Mouse (Mus musculus) kidney, embryonic 14.5 days (tissue): ENCODE data around the gene Rps29. TPM values are rescaled to one million over a fixed set of nuclear protein-coding genes. Genes with fewer than 3 reads are reported as not detected.
"Not testable (repeated sequence)": the region's sequence is repeated elsewhere in the genome, so short reads cannot be mapped to it uniquely, and the experiment has no call there.

Experiments used
- ATAC-seq: fragments of 200-750 bp; cut with Nextera tagmentation; 2 replicates; pipeline ENCODE4 v1.8.0; 2017; ENCODE audit warnings: moderate number of reproducible peaks, mild to moderate bottlenecking, moderate TSS enrichment, moderate library complexity; ENCODE audit not compliant: low FRiP score, low TSS enrichment
- H3K27ac ChIP-seq: fragments of 300-500 bp; sonication (generic); 2 replicates; pipeline ENCODE4 v1.5.1; 2014; ENCODE audit warnings: low read depth, mild to moderate bottlenecking, low read length, moderate library complexity, mixed read lengths
- H3K27me3 ChIP-seq: fragments of 300-500 bp; sonication (generic); 2 replicates; pipeline ENCODE4 v1.6.1; 2014; ENCODE audit warnings: mild to moderate bottlenecking, low read length; ENCODE audit not compliant: control insufficient read depth, insufficient read depth
- H3K36me3 ChIP-seq: fragments of 300-500 bp; sonication (generic); 2 replicates; pipeline ENCODE4 v1.6.1; 2014; ENCODE audit warnings: low read length, mixed read lengths; ENCODE audit not compliant: control insufficient read depth, insufficient read depth
- H3K4me1 ChIP-seq: fragments of 300-500 bp; sonication (generic); 2 replicates; pipeline ENCODE4 v1.6.1; 2014; ENCODE audit warnings: low read length, mixed read lengths; ENCODE audit not compliant: control insufficient read depth, insufficient read depth
- H3K4me2 ChIP-seq: fragments of 300-500 bp; sonication (generic); replicated peaks from 2 replicates; pipeline ENCODE4 v1.6.1; 2014; ENCODE audit warnings: low read depth, mild to moderate bottlenecking, low read length
- H3K4me3 ChIP-seq: fragments of 300-500 bp; sonication (generic); 2 replicates; pipeline ENCODE4 v1.5.1; 2014; ENCODE audit warnings: mild to moderate bottlenecking, low read length
- H3K9ac ChIP-seq: fragments of 300-500 bp; sonication (generic); 2 replicates; pipeline ENCODE4 v1.6.1; 2014; ENCODE audit warnings: low read depth, mild to moderate bottlenecking, low read length, moderate library complexity
- H3K9me3 ChIP-seq: fragments of 300-500 bp; sonication (generic); 2 replicates; pipeline ENCODE4 v1.6.1; 2016; ENCODE audit warnings: low read length; ENCODE audit not compliant: control insufficient read depth
- WGBS: fragments of 180-500 bp; shearing (Covaris S2); extraction: QIAGEN DNeasy Blood & Tissue Kit; methylation state at CpG from one replicate; pipeline ENCODE4 v1.1.7; 2014; 5-methylcytosine and 5-hydroxymethylcytosine counted together
- polyA plus RNA-seq: library from polyadenylated mRNA; unstranded; fragments of >200 nt; fragmentation: Nextera tagmentation; extraction: Ambion mirVana; gene quantifications from 2 replicates; pipeline ENCODE4 v1.2.1, GENCODE M21; 2014

The Rps29 gene
- polyA plus RNA-seq, 1 experiment from 2014 or later, result 1,793 TPM

DNA sequence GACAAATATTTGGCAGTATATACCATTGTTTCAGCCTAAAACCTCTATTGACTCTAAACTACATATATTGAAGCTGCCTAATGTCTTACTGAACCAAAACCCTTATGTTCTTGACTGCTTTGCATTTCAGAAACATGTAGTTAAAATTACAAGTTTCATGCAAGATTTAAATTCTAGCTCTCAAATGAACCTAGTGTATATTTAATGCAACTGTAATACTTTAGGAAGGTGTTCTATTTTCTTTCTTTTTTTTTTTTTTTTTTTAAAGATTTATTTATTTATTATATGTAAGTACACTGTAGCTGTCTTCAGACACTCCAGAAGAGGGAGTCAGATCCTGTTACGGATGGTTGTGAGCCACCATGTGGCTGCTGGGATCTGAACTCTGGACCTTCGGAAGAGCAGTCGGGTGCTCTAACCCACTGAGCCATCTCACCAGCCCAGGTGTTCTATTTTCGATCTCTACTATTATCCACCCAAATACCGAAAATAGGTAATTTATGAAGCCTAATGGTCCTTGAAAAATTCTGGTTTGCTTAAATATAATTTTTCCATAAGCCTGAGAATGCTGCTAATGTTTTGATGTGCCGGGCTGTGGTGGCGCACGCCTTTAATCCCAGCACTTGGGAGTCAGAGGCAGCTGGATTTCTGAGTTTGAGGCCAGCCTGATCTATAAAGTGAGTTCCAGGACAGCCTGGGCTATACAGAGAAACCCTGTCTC lies 8.0 kb upstream of the Rps29 start:
- H3K27me3 ChIP-seq, H3K9ac ChIP-seq, H3K4me2 ChIP-seq, H3K27ac ChIP-seq, H3K9me3 ChIP-seq, H3K4me3 ChIP-seq, ATAC-seq, H3K36me3 ChIP-seq, H3K4me1 ChIP-seq: not testable (repeated sequence)
- 69% methylated on average over 8 of the region's 8 CpGs for WGBS

GRCm38 (mm10) chr12:69164904-69165303 lies 5.9 kb upstream of the Rps29 start:
- H3K27ac ChIP-seq, result no peak overlapping the region
- H3K4me3 ChIP-seq, result no peak overlapping the region
- no peak overlapping the region for H3K4me2 ChIP-seq
- no peaks in the 10 kb centered on the region for H3K27me3 ChIP-seq
- WGBS, result 54% methylated on average over 3 of the region's 3 CpGs
- H3K4me1 ChIP-seq, result peaks cover 3% of the 10 kb centered on the region; the same call in 1 of the 2 replicates
- H3K36me3 ChIP-seq, result no peaks in the 10 kb centered on the region
- H3K9me3 ChIP-seq, result no peaks in the 10 kb centered on the region
- no peak overlapping the region for H3K9ac ChIP-seq
- ATAC-seq, result no peak

GRCm38 (mm10) chr12:69163586-69163985 lies 4.6 kb upstream of the Rps29 start:
- WGBS, result 89% methylated on average over 4 of the region's 4 CpGs
- not testable (repeated sequence) for ATAC-seq

GRCm38 (mm10) chr12:69160677-69161076 lies 1.7 kb upstream of the Rps29 start:
- not testable (repeated sequence) for H3K27ac ChIP-seq, H3K9me3 ChIP-seq, H3K4me3 ChIP-seq, H3K27me3 ChIP-seq, H3K9ac ChIP-seq, H3K4me2 ChIP-seq, ATAC-seq, H3K4me1 ChIP-seq
- 76% methylated on average over 2 of the region's 2 CpGs for WGBS
- H3K36me3 ChIP-seq, result peaks cover 15% of the 10 kb centered on the region

More at GRCm38 (mm10) chr12:69163586-69163985, 4.6 kb upstream of the Rps29 start:
- not testable (repeated sequence) for H3K27ac ChIP-seq, H3K36me3 ChIP-seq, H3K27me3 ChIP-seq, H3K9me3 ChIP-seq, H3K4me2 ChIP-seq, H3K4me3 ChIP-seq, H3K4me1 ChIP-seq, H3K9ac ChIP-seq

DNA sequence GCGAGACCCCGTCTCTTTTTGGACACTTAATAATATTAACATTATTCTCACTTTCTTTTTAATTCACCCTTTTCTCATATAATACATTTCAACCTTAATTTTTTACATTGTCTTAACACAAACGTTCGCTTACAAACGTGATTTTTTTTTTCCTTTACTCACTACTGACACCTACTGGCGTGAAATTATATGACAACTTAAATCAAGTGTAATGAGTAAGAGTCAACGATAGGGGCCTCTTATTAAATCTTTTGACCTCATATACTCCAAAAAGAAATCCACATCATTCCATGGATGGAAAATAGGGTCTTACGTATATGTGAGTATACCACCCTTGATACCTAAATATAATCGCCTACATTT lies 573 bp upstream of the Rps29 start:
- Histone ChIP-seq H3K4me1 (peaks cover 6% of the 10 kb centered on the region; the same call in 1 of the 2 replicates), H3K4me3 (peak overlapping the region; percentile 77; the same call in 1 of the 2 replicates), H3K27me3 (no peaks in the 10 kb centered on the region), H3K27ac (no peak overlapping the region), H3K36me3 (peaks cover 15% of the 10 kb centered on the region), H3K9ac (no peak overlapping the region), H3K4me2 (0 out of 2 replicates have a peak overlapping the region, but pooled peaks have one; percentile 1), H3K9me3 (no peaks in the 10 kb centered on the region)
- 7% methylated on average over 9 of the region's 9 CpGs for WGBS
- 0 out of 2 replicates have a peak, but pooled peaks have one; percentile 10 for ATAC-seq

- Histone ChIP-seq H3K27ac (peak overlapping the region; percentile 95), H3K4me3 (peak overlapping the region; percentile 77), H3K9ac (peak overlapping the region; percentile 93), H3K4me2 (peak overlapping the region; percentile 77), H3K36me3 (peaks cover 15% of the 10 kb centered on the region), H3K4me1 (peaks cover 6% of the 10 kb centered on the region; the same call in 1 of the 2 replicates), H3K27me3 (no peaks in the 10 kb centered on the region), H3K9me3 (no peaks in the 10 kb centered on the region)
- no peak; the same call in 1 of the 2 replicates for ATAC-seq
- under 1% methylated on average over 19 of the region's 19 CpGs for WGBS
These were observed 621 bp downstream of the Rps29 start for GRCm38 (mm10) chr12:69158366-69158764.

- Histone ChIP-seq H3K9ac (no peak overlapping the region), H3K4me1 (peaks cover 6% of the 10 kb centered on the region; the same call in 1 of the 2 replicates), H3K36me3 (peaks cover 15% of the 10 kb centered on the region), H3K4me3 (no peak overlapping the region), H3K27ac (no peak overlapping the region), H3K4me2 (no peak overlapping the region), H3K27me3 (no peaks in the 10 kb centered on the region), H3K9me3 (no peaks in the 10 kb centered on the region)
- WGBS, result 95% methylated on average over 2 of the region's 2 CpGs
- no peak for ATAC-seq
These were observed 1.9 kb downstream of the Rps29 start for GRCm38 (mm10) chr12:69157107-69157506.

GRCm38 (mm10) chr12:69156436-69156835 lies 2.5 kb downstream of the Rps29 start:
- H3K9me3 ChIP-seq, result no peaks in the 10 kb centered on the region
- H3K27me3 ChIP-seq, result no peaks in the 10 kb centered on the region
- no peak for ATAC-seq
- no peak overlapping the region for H3K4me2 ChIP-seq
- H3K27ac ChIP-seq, result no peak overlapping the region
- 82% methylated on average over 4 of the region's 4 CpGs for WGBS
- peaks cover 15% of the 10 kb centered on the region for H3K36me3 ChIP-seq
- H3K4me1 ChIP-seq, result peaks cover 6% of the 10 kb centered on the region; the same call in 1 of the 2 replicates
- no peak overlapping the region for H3K4me3 ChIP-seq
- no peak overlapping the region for H3K9ac ChIP-seq

DNA sequence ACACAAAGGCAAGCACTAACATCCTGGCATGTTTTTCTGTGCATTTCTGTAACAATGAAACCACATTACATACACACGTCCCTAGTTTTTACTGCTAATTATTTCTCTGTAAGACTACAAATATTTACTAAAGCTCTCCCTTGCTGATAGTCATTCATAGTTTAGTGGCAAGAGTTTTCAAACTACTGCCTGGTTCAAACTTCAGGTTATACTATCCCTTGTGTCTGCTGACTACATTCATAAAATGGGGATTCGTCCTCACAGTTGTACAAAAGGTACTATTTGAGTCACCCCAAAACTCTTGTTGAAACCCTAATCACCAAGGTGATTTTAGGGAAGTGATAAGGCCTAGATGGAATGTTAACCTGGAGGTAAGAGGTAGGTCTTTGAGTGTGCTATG lies 3.1 kb downstream of the Rps29 start:
- WGBS, result 88% methylated on average over 2 of the region's 2 CpGs
- Histone ChIP-seq H3K4me3 (no peak overlapping the region), H3K4me2 (no peak overlapping the region), H3K4me1 (peaks cover 6% of the 10 kb centered on the region; the same call in 1 of the 2 replicates), H3K9me3 (no peaks in the 10 kb centered on the region), H3K27me3 (no peaks in the 10 kb centered on the region), H3K27ac (no peak overlapping the region), H3K36me3 (peaks cover 15% of the 10 kb centered on the region), H3K9ac (no peak overlapping the region)
- ATAC-seq, result no peak
